Mouse (Mus musculus) gastrocnemius, postnatal 25 days (tissue): Measurements from ENCODE around the gene Rilpl1. TPM values are rescaled to one million over a fixed set of nuclear protein-coding genes. Genes with fewer than 3 reads are reported as not detected.
A peak's percentile ranks its signal among the peaks of the same experiment; 100 is the strongest.
"Not testable (repeated sequence)": the region's sequence is repeated elsewhere in the genome, so short reads cannot be mapped to it uniquely, and the experiment has no call there.

ENCODE experiments used
- DNase-seq: peaks from one replicate; pipeline ENCODE4 v3.0.0; 2022
- total RNA-seq, 2 experiments: library from RNA; stranded (reverse); gene quantifications; 1 replicate in 1 of 2; 2 replicates in 1 of 2; pipeline ENCODE4 v1.2.3; 2021

Rilpl1 gene
- total RNA-seq, 2 experiments from 2014 or later: 121 to 144 TPM

DNA sequence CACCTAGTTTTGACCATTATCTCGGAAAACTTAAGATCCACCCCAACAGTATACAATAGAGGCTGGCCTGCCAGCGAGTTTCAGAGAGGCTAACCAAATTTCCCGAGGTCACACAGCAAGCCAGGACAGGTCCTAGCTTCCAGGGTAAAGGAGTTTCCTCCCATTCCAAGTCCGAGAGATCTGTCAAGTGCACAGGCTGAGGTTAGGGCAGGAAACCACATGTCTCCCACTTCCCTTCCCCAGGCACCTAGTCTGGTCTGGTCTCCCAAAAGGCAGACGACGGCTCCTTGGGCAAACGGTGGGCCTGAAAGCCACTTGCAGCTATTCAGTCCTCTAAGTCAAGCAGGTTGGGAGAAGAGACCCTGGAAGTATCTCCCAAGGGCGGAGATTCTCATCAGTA, 1.5 kb downstream of the Rilpl1 start:
- DNase-seq: no peak

DNA sequence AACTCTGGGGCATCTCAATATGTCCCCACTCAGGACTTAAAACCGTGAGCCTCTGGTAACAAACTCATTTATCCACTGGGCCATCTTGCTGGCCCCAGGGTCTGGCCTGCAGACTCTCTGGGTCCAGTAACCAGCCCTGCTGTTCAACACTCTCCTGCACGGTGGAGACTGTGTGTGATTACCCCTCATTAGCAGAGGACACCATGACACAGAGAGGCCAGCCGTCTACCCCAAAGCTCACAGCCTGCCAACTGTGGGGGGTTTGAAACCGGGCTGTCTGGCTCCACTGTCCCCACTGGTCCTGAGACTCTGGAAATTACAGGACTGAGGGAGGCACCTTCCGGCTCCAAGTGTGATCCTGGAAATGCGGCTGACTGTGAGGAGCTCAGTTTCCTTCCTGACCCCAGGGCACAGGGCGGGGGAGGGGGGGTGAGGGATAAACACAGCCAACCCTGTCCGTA, 2.0 kb downstream of the Rilpl1 start:
- peak; percentile 60 for DNase-seq

DNA sequence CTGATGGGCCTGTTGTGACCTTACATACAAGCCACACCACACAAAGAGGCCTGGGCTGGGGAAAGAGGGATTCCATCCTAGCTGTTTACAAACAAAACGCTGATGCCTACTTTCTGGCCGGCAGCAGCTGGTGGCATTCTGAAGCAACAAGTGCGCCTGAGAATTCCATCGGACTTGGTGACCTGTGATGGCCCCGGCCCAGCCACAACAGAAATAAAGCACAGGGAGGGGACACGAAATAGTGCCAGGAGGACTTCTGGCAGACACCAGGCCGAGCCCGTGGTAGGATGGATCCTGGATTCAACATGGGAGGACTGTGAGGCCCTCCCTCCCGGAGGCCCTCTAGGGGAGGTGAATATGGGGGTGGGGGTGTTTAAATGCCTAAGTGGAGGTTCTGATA, 2.4 kb downstream of the Rilpl1 start:
- DNase-seq: peak; percentile 79

DNA sequence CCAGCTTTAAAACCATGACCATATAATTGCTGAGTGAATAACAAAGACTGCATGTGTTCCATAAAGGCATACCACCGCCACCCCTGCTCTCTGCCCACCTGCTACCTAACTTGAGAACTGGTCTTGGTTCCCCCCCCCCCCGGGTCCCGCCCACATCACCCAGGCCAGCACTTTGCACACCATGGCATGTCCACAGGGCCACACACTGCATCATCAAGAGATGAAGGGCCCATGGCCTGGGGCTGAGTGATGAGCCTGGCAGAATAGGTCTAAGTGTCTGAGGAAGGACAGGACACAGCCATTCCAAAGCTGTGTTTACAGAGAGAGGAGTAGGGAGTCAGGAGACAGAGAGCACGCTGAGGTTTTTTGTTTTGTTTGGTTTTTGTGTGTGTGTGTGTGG, 2.8 kb downstream of the Rilpl1 start:
- no peak for DNase-seq

DNA sequence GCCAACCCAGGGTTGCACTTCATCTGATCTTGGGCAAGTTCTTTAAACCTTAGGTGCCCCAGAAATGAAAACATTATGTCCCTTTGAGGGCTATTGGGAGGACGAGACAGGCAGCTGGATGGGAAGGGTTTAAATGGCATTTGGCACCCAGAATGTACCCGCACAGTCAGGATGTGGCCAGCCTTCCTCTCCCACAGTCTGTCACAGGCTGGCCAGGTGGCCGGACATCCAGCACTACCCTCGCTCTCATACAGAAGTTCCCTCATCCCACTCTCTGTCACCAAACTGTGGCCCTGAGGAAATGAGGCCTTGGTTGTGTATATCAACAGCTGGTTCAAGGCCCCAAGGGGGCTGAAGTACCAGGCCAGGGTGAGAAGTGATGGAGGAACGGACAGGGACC, 6.2 kb downstream of the Rilpl1 start:
- no peak for DNase-seq

DNA sequence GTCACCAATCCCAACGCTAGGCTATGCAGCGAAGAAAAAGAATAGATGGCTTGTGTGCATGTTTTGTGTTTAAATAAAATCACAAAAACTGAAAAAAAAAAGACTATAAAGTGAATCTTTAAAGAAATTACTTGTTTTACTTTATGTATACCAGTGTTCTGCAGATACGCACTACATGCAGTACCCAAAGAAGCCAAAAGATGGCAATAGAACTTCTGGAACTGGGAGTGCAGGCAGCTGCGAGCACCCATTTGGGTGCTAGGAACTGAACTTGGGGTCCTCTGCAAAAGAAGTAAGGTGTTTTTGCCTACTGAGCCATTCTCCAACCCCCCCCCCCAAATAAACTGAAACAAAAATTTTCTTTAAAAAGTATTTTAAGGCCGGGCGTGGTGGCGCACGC, 8.2 kb downstream of the Rilpl1 start:
- DNase-seq: no peak

DNA sequence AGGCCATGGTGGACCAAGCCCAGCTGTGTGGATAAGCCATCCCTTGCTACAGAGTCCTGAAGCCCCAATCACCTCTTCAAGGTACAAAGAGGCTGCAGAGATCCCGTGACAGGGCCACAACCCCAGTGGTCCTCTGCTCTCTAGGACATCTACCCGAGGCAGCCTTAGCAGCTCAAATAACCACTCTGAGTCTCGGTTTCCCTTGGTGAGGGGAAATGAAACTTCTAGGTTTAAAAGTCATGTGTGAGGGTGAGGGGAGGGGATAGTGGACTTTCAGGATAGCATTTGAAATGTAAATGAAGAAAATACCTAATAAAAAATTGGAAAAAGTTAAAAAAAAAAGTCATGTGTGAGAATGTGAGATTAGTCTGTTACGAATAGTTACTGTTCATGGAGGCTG, 9.6 kb downstream of the Rilpl1 start:
- no peak for DNase-seq

DNA sequence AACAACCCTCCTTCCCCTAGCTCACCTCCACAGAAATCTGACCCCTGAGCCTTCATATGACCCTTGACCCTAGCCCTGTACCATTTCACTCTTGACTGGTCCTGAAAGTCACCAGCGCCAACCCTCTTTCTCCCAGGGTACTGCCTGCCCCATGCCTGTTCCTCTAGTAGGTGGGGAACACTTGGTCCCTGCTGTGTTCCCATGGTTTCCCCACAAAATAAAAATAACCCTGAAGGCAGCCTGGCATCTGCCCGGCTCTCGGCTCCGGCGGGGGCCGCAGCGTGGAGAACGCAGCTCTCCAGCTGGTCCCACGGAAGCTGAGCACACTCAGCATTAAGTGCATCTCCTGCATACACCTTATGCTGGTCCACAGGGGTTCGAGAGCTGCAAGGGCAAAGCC, 12.5 kb downstream of the Rilpl1 start:
- DNase-seq: no peak

DNA sequence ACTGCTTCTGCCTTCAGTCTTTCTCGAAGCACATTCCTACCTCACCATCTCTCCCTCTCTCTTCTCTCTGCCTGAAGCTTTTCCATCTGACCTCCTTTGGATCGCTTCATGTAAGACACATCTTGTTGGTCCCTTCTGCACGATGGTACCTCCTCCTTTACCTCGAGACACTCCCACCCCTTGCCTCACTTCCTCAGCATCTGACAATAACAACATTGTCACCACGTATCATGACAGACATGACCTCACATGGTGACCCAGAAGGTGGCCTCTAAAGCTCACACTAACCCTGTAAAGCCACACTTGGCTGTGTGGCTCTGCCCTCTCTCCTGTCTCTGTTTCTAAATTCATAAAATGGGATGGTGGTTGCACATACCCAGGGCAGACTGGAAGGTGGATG, 15.4 kb downstream of the Rilpl1 start:
- no peak for DNase-seq

DNA sequence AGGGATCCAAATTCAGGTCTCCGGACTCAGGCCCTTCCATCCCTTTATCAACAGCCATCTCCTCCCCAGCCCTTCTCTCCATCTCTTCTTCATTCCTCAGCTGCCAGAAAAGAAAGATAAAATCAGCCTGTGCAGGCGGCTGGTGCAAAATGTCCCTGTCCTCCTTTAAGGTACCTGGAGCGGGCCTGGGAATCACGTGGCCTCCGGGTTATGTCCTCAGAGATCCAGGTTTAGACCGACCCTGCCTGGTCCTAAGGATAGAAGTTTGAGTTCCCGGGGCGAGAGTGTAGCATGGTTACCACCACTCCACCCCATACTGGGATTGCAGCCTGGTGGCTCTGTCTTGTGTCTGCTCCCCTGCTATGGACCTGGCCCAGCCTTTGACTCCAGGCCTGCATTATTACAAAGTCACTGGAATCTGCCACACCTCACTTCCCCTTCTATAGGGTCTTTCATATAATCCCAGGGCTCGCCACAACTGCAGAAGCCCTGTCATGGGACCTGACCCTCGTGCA, 20.6 kb downstream of the Rilpl1 start:
- DNase-seq: peak; percentile 67

DNA sequence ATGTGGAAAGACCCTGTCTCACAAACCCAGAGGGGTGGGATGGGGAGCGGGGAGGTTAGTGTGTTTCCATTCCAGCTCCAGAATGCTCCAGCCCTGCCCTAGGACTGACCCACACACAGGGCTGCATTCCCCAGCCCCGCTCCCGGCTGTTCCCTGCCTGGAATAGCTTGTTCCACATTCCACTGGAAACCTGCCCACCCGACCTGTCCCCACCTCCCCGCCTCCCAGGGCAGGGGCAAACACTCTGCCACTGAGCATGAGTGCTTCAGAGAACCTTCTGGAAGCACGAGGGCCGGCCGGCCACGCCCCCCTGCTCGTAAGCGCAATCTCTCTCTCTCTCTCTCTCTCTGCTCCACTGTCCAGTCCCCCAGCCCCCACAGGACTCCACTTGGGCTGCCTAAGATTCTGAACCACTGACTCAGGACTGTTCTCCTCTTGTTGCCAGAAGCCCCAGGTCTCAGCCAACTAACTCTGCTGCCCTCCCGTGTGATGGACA, 21.4 kb downstream of the Rilpl1 start:
- peak; percentile 89 for DNase-seq

DNA sequence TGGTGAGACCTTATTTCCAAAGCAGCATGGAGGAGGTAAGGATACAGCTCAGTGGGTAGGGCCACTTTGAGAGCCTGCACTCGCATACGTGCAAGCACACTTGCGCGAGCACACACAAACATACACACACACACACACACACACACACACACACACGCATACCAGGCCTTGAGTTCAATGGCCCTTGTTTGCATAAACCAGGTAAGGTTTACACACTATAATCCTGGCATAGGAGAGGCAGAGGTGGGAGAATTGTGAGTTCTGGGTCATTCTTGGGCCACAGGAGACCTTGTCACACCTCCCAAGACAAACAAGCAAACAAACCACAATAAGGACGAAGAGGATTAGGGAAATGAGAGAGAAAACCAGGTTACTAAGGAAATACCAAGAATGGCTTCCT, 22.0 kb downstream of the Rilpl1 start:
- DNase-seq: no peak

DNA sequence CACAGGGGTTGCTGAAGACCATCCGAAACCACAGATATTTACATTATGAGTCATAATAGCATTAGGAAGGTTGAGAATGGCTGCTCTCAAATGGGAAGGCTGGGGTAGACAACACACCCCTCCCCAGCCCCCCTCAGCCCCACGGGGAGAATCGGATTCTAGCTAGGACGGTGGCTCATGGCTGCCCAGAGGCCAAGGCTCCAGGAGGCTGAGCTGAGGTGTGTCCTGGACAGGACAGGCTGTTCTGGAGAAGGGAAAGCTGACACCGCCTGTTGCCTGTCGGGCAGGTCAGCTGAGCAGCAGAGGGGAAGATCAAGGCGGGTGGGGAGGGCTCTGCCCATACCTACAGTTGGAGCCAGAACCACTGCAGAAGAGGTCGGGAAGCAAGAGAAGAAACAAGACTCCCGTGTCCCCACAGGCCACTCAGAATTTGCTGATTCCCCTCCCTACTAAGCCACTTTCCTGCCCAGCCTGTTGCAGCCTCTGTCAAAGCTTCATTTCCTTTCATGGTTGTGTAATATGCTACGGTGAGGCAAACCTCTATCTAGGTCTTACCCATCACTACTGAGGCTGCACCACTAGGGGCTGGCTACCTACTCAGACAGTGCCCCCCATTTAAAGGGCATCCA, 24.3 kb downstream of the Rilpl1 start:
- peak; percentile 90 for DNase-seq

DNA sequence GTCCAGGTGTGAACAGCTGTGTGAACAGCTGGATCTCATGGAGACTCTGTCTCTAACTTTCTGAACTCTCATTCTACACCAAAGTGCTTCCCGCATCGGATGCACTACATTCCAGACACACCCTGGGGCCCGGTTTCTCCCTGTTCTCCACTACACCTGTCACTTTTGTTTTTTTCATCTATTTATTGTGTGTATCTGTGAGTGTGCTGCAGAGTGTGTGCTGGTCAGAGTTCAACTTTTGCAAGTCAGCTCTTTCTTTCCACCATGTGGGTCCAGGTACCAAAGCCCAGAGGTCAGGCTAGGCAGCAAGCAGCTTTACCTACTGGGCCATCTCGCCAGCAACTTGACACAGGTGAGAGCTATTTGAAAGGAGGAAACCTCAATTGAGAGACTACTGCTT, 26.0 kb downstream of the Rilpl1 start:
- no peak for DNase-seq

DNA sequence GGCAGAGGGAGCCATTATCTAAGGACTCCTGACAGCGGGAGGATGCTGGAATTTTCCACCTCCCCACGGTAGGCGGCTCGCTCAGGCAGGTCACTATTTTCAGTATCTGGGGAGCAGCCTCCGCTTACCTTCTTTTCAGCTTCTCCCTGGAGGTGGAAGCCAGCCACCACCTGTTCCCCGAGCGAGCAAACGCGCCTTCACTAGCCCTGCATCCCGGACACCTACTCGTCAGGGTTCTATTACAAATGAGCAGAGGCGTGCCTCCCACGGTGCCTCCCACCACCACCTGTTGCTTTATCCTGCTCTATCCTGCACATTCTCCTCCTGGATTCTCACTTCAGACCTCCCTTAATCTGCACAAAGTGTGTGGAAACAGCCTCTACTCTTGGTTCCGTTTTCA, 27.4 kb downstream of the Rilpl1 start:
- DNase-seq: no peak

DNA sequence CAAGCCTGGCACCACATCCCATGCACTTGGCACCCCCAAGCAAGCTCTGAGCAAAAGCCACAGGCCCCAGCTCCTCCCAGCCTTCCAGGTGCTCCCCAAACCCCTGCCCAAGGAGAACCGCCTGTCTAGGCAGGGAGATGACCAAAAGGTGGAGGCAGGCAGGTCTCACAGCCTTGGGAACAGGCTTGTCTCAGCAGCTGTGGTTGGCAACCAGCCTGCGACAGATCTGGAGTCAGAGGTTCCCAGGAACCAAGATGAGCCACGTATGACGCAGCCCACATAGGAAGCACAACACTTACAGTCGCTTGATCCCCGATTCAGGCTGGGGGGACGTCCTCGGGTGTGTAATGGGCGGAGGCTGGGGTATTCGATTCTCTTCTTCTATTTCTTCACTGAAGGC, 29.6 kb downstream of the Rilpl1 start:
- DNase-seq: no peak

DNA sequence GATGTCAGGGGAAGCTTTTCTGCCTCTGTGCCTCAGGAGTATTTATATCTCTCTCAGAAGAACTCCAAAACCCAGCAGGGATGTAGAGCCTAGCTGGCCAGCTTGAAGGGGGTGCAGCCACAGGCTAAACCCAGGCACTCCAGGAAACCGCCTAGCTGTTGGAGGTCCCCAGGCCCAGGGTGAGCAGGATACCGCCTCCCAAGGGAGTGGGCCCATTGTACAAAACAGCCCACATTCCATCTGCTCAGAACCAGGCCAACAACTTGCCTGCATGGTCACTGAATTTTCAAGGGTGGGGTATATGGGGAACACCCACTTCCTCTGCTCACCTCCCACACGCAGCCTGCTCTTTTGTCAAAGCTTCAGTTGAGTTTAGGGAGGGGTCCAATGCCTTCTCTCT, 30.6 kb downstream of the Rilpl1 start:
- DNase-seq: peak; percentile 41

DNA sequence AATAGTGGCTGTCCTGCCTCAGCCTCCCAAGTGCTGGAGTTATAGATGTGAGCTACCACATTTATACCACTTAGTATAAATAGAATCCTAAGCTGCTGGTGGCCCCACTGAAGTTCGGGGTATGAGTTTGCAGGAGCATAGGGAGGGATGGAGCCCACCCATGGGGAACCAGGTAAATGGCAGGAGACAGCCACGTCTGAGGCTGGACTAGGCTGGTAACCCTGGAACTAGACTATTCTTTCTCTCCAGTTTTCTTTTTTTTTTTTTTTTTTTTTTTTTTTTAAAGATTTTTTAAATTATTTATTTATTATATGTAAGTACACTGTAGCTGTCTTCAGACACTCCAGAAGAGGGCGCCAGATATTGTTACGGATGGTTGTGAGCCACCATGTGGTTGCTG, 31.2 kb downstream of the Rilpl1 start:
- DNase-seq: not testable (repeated sequence)

DNA sequence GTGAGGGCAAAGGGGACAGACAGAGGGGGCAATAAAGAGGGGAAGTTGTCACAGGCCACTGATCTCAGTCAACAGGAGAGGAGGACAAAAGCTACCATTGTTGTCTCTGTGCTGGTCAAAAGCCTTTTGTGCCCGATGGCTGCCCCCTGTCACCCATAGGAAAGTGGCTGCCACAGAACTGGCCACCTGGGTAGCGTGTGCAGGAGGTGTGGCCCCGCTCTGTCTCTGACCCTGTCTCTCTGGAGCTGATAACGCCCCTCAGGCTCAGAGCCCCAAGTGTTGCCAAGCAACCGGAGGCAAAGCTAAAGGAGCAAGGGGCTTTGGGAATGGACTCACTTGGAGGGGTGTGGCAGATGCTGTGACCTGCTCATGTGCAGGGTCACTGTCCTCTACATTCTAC, 32.2 kb downstream of the Rilpl1 start:
- DNase-seq: no peak

DNA sequence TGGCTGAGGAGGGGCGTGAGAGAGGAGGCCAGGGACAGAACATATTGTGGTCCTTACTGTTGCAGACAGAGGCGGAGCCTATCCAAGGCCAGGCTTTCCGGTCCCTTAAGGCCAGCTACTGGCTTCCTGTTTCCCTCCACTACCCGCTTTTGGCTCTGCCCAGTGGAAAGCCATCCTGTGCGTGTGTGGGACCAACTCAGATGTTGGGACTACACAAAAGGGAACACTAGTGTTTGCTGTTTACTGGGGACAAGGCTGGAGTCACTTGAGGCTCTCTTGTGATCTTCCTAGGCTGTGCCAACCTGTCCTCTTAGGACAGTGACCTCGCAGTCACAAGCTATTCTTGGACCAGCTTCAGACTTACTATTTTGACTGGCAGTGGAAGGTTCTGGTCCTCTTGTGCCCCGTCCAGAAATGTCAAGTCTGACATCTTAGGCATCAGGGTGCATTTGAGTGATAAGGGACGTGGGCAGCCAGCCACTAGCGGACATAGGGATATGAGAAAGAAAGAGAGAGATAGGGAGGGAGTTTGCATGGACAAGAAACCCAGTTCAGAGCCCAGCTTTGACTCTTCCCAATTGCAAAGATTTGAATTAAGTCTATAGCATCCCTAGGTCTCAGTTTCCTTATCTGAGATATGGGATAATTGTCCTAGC, 32.8 kb downstream of the Rilpl1 start:
- DNase-seq: peak; percentile 78

DNA sequence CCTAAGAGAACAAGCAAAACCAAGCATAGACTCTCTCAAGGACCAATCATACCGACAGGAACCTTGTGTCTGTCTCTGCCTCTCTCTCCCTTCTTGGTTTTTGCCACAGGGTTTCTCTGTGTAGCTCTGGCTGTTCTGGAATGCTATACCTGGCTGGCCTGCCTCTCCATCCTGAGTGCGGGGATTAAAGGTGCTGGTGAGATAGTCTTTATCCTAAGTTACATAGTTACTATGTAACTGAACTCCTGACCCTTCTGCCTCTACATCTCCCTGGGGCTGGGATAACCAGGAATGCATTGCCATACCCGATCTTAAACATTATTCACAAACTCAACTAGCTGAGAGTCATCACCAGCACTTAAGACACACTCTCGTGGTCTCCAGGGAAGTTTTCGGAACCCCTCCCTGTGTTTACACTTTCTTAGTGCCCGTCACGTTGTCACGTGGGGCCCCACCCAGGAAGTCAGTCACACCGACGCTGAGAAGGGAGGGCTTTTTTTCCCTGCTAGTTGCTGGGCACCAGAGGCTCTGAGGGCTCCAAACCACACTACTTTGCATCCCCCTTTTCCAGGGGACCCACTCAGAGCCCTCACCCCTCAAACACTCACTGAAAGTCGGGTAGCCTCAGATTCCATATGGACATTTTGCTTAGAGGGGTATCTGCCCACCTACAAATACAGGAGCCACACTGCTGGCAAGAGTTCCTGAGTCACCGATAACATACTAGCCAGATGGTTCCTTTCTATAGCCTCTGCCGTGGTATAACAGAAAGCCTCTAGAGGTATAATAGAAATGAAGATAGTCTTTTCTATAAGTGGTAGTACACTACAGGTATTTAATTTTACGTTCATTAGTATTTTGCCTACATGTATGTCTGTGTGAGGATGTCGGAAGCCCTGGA, 34.3 kb downstream of the Rilpl1 start:
- DNase-seq: no peak

DNA sequence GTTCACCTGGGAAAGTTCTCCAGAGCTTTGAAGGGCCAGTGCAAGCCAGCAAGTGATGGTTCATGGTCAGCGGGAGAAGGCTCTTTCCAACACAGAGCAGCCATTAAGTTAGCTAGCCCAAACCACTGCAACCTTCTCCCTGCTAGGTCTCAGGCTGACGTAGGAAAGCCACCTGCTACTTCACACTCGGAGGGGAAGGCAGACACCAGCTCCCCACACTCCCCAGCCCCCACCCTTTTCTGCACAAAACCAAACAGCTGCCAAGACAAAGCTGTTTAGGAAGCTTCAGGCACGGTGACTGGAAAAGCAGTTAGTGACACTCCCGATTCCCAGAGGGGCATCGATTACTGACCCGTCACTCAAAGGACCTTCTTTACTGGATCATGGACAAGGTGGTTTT, 35.6 kb downstream of the Rilpl1 start:
- no peak for DNase-seq

DNA sequence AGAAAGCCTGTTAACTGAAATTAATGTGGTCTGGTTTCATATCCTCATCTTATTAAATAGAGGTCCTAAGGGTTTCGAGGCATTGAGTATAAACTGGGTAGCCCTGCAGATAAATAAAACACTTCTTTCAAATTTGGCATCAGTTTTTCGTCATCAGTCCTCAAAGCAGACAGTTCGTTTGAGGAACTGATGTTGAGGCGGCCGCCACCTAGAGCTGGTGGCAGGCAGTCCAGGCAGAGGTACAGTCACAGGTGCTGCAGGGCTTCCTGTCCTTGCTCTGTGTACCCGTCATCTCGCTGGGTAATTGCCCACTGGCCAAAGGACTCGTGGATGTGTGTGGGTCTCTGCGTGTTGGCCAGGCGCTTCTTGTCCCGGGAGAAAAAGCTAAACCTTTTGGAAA, 37.7 kb downstream of the Rilpl1 start:
- no peak for DNase-seq
